Mouse (Mus musculus) heart, adult 2 months (tissue): Measurements from ENCODE around the gene Trcg1.

Experiments used
- CTCF ChIP-seq: fragments of 200-600 bp; IDR thresholded peaks from 2 replicates; pipeline ENCODE4 v1.8.1; 2022; ENCODE audit warnings: antibody characterized with exemption, mild to moderate bottlenecking, moderate library complexity
- POLR2A ChIP-seq: fragments of 200-500 bp; IDR thresholded peaks from 2 replicates; pipeline ENCODE4 v1.6.1; 2011; ENCODE audit warnings: mild to moderate bottlenecking, low read depth, low read length, control low read depth; ENCODE audit not compliant: insufficient read depth

DNA sequence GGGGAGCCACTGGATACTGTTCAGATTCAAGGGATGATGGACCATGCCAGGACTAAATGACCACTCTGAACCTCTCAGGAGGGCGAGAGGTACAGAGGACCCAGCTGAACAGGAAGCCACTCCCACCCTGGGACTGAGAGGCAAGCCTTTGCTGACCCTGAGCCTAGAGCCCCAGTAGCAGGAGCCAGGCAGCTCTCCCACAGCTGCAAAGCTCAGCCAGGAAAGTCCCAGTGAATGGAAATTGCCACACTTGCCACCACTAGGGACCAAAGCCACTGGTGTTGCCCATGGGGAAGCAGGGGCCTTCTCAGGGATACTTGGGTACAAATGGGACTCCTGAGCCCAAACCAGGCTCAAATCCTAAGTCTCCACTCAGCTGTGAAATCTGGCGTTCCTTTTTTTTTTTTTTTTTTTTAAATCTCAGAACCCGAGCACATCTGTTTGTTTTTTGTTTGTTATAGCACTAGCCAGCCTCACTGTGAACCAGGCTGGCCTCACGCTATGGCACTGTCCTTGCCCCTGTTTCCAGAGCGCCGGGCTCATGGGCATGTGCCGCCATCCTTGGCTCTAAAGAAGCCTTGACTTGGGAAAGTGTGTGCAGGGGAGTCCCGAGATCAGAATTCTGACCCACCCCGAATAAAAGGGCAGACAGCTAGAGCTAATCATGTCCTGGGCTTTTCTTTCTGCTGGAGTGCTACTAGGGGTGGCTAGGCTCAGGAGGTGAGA lies 35.6 kb downstream of the Trcg1 start:
- TF ChIP-seq POLR2A (no peak), CTCF (no peak)
